Mouse (Mus musculus) intestine, embryonic 14.5 days (tissue): Measurements from ENCODE around the gene Irf2. TPM values are rescaled to one million over a fixed set of nuclear protein-coding genes. Genes with fewer than 3 reads are reported as not detected.

Source experiments
- ATAC-seq: fragments of 200-750 bp; cut with Nextera tagmentation; replicated peaks from 2 replicates; pipeline ENCODE4 v1.8.0; 2017; ENCODE audit warnings: low read depth, moderate number of reproducible peaks, moderate TSS enrichment, moderate library complexity; ENCODE audit not compliant: low FRiP score, low TSS enrichment
- DNase-seq: peaks from one replicate; pipeline ENCODE4 v3.0.0-alpha.2; 2018; ENCODE audit warnings: low spot score
- H3K27ac ChIP-seq: fragments of 300-500 bp; sonication (generic); 2 replicates; pipeline ENCODE4 v1.5.1; 2014; ENCODE audit warnings: low read depth, mild to moderate bottlenecking, control low read depth
- H3K27me3 ChIP-seq: fragments of 300-500 bp; sonication (generic); replicated peaks from 2 replicates; pipeline ENCODE4 v1.6.1; 2014; ENCODE audit warnings: low read length, control low read depth; ENCODE audit not compliant: control insufficient read depth, insufficient read depth
- H3K36me3 ChIP-seq: fragments of 300-500 bp; sonication (generic); 2 replicates; pipeline ENCODE4 v1.6.1; 2014; ENCODE audit warnings: low read length, control low read depth; ENCODE audit not compliant: control insufficient read depth, insufficient read depth
- H3K4me1 ChIP-seq: fragments of 300-500 bp; sonication (generic); replicated peaks from 2 replicates; pipeline ENCODE4 v1.6.1; 2014; ENCODE audit warnings: low read length, control low read depth, mixed read lengths; ENCODE audit not compliant: control insufficient read depth, insufficient read depth
- H3K4me2 ChIP-seq: fragments of 300-500 bp; sonication (generic); 2 replicates; pipeline ENCODE4 v1.6.1; 2014; ENCODE audit warnings: low read length
- H3K4me3 ChIP-seq: fragments of 300-500 bp; sonication (generic); 2 replicates; pipeline ENCODE4 v1.5.1; 2014; ENCODE audit warnings: low read depth, low read length, control low read depth, mixed read lengths
- H3K9ac ChIP-seq: fragments of 300-500 bp; sonication (generic); 2 replicates; pipeline ENCODE4 v1.6.1; 2014; ENCODE audit warnings: mild to moderate bottlenecking, low read length
- H3K9me3 ChIP-seq: fragments of 300-500 bp; sonication (generic); 2 replicates; pipeline ENCODE4 v1.6.1; 2016; ENCODE audit warnings: low read length, control low read depth; ENCODE audit not compliant: control insufficient read depth
- WGBS: fragments of 180-500 bp; shearing (Covaris S2); extraction: QIAGEN DNeasy Blood & Tissue Kit; methylation state at CpG from one replicate; pipeline ENCODE4 v1.1.7; 2014; 5-methylcytosine and 5-hydroxymethylcytosine counted together
- polyA plus RNA-seq: library from polyadenylated mRNA; unstranded; fragments of >200 nt; fragmentation: Nextera tagmentation; extraction: Ambion mirVana; gene quantifications from 2 replicates; pipeline ENCODE4 v1.2.1, GENCODE M21; 2014

Irf2 gene
- polyA plus RNA-seq, 1 experiment from 2014 or later: 25.4 TPM

GRCm38 (mm10) chr8:46859847-46860167 lies 120.3 kb downstream of the Irf2 start:
- Histone ChIP-seq H3K27me3 (no peaks in the 10 kb centered on the region), H3K36me3 (no peaks in the 10 kb centered on the region), H3K4me2 (no peak overlapping the region), H3K4me3 (no peak overlapping the region), H3K9ac (no peak overlapping the region), H3K9me3 (no peaks in the 10 kb centered on the region), H3K27ac (0 out of 2 replicates have a peak overlapping the region, but pooled peaks have one; percentile 22), H3K4me1 (no peaks in the 10 kb centered on the region)
- 63% methylated on average over 8 of the region's 8 CpGs for WGBS
- no peak for DNase-seq
- ATAC-seq: no peak

- 88% methylated on average over 5 of the region's 5 CpGs for WGBS
These were observed 123.0 kb downstream of the Irf2 start for GRCm38 (mm10) chr8:46862508-46862907.

GRCm38 (mm10) chr8:46865428-46865827 lies 125.9 kb downstream of the Irf2 start:
- no peaks in the 10 kb centered on the region for H3K9me3 ChIP-seq
- ATAC-seq: no peak

More at GRCm38 (mm10) chr8:46862508-46862907, 123.0 kb downstream of the Irf2 start:
- H3K4me1 ChIP-seq: no peaks in the 10 kb centered on the region
- ATAC-seq: no peak
- no peaks in the 10 kb centered on the region for H3K27me3 ChIP-seq
- H3K9me3 ChIP-seq: no peaks in the 10 kb centered on the region
- H3K4me2 ChIP-seq: no peak overlapping the region
- H3K4me3 ChIP-seq: no peak overlapping the region
- H3K27ac ChIP-seq: no peak overlapping the region
- no peaks in the 10 kb centered on the region for H3K36me3 ChIP-seq
- no peak for DNase-seq
- no peak overlapping the region for H3K9ac ChIP-seq

GRCm38 (mm10) chr8:46867440-46867839 lies 127.9 kb downstream of the Irf2 start:
- no peak overlapping the region for H3K9ac ChIP-seq
- H3K27me3 ChIP-seq: no peaks in the 10 kb centered on the region
- ATAC-seq: no peak
- DNase-seq: no peak
- 64% methylated on average over 4 of the region's 4 CpGs for WGBS
- H3K4me3 ChIP-seq: no peak overlapping the region
- no peak overlapping the region for H3K27ac ChIP-seq
- H3K4me1 ChIP-seq: peaks cover 5% of the 10 kb centered on the region; the same call in 1 of the 2 replicates
- no peaks in the 10 kb centered on the region for H3K36me3 ChIP-seq
- no peaks in the 10 kb centered on the region for H3K9me3 ChIP-seq
- no peak overlapping the region for H3K4me2 ChIP-seq

More at GRCm38 (mm10) chr8:46865428-46865827, 125.9 kb downstream of the Irf2 start:
- no peaks in the 10 kb centered on the region for H3K36me3 ChIP-seq
- no peak overlapping the region for H3K4me2 ChIP-seq
- no peak overlapping the region for H3K4me3 ChIP-seq
- no peak for DNase-seq
- H3K4me1 ChIP-seq: peaks cover 5% of the 10 kb centered on the region; the same call in 1 of the 2 replicates
- 68% methylated on average over 1 of the region's 1 CpGs for WGBS
- H3K27ac ChIP-seq: no peak overlapping the region
- H3K9ac ChIP-seq: no peak overlapping the region
- no peaks in the 10 kb centered on the region for H3K27me3 ChIP-seq

GRCm38 (mm10) chr8:46868346-46869065 lies 129.0 kb downstream of the Irf2 start:
- Histone ChIP-seq H3K9me3 (no peaks in the 10 kb centered on the region), H3K27ac (no peak overlapping the region), H3K4me1 (peaks cover 5% of the 10 kb centered on the region; the same call in 1 of the 2 replicates), H3K4me3 (no peak overlapping the region), H3K27me3 (no peaks in the 10 kb centered on the region), H3K4me2 (no peak overlapping the region), H3K9ac (no peak overlapping the region), H3K36me3 (no peaks in the 10 kb centered on the region)
- DNase-seq: no peak
- ATAC-seq: no peak
- 68% methylated on average over 8 of the region's 8 CpGs for WGBS

GRCm38 (mm10) chr8:46869521-46869925 lies 130.0 kb downstream of the Irf2 start:
- no peak overlapping the region for H3K9ac ChIP-seq
- no peak overlapping the region for H3K4me3 ChIP-seq
- peak; percentile 83 for ATAC-seq
- H3K36me3 ChIP-seq: no peaks in the 10 kb centered on the region
- peaks cover 5% of the 10 kb centered on the region; the same call in 1 of the 2 replicates for H3K4me1 ChIP-seq
- DNase-seq: no peak
- no peaks in the 10 kb centered on the region for H3K9me3 ChIP-seq
- H3K27me3 ChIP-seq: no peaks in the 10 kb centered on the region
- WGBS: 57% methylated on average over 6 of the region's 6 CpGs
- no peak overlapping the region for H3K4me2 ChIP-seq
- no peak overlapping the region for H3K27ac ChIP-seq

GRCm38 (mm10) chr8:46871086-46871485 lies 131.6 kb downstream of the Irf2 start:
- 93% methylated on average over 4 of the region's 4 CpGs for WGBS
- H3K27ac ChIP-seq: no peak overlapping the region
- H3K36me3 ChIP-seq: no peaks in the 10 kb centered on the region
- ATAC-seq (no peak), DNase-seq (no peak)
- no peak overlapping the region for H3K4me2 ChIP-seq
- no peaks in the 10 kb centered on the region for H3K9me3 ChIP-seq
- H3K27me3 ChIP-seq: no peaks in the 10 kb centered on the region
- no peak overlapping the region for H3K4me3 ChIP-seq
- peaks cover 5% of the 10 kb centered on the region for H3K4me1 ChIP-seq
- no peak overlapping the region for H3K9ac ChIP-seq

- Histone ChIP-seq H3K27me3 (no peaks in the 10 kb centered on the region), H3K9me3 (no peaks in the 10 kb centered on the region), H3K27ac (no peak overlapping the region), H3K4me1 (no peaks in the 10 kb centered on the region; the same call in 1 of the 2 replicates), H3K36me3 (no peaks in the 10 kb centered on the region), H3K4me3 (no peak overlapping the region), H3K4me2 (no peak overlapping the region), H3K9ac (no peak overlapping the region)
- ATAC-seq: no peak
- DNase-seq: no peak
- WGBS: 53% methylated on average over 2 of the region's 2 CpGs
These were observed 136.2 kb downstream of the Irf2 start for GRCm38 (mm10) chr8:46875615-46876293.
